Mouse (Mus musculus): ENCODE measurements around the gene Qrsl1. TPM values are rescaled to one million over a fixed set of nuclear protein-coding genes. Genes with fewer than 3 reads are reported as not detected.

The Qrsl1 gene
- polyA plus RNA-seq, 1 experiment from 2014 or later: 8.8 TPM

DNA sequence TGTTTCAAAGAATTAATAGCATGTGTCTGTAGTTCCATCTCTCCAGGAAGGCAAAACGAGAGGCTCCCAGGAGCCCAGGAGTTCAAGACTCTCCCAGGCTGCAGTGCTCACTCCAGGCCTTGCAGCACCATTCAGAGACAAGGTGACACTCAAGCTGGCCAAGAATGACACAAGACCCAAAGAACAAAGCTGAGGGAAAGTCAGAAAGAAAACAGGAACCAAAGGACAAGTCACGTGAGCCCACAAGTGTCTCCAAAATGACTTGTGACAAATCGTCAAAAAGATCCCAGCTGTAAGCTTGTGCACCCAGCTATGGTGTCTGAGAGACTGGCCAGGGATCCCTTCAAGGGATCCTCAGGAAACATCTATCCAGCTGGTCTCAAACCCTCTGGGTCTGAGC, 52.1 kb downstream of the Qrsl1 start:
- H3K9me3 ChIP-seq (ENCODE audit: low read length): no peaks in the 10 kb centered on the region
- DNase-seq (ENCODE audit: low spot score): no peak
- no peaks in the 10 kb centered on the region for H3K4me1 ChIP-seq (ENCODE audit: insufficient read depth, low read depth, low read length)
- no peaks in the 10 kb centered on the region for H3K27me3 ChIP-seq (replicated peaks; ENCODE audit: insufficient read depth, low read length)
- no peak overlapping the region for H3K4me3 ChIP-seq (ENCODE audit: low read depth, low read length)
- H3K27ac ChIP-seq (ENCODE audit: low read length): no peak overlapping the region
- ATAC-seq: no peak
- no peak overlapping the region for H3K9ac ChIP-seq (replicated peaks; ENCODE audit: low read depth)
- TF ChIP-seq CTCF (IDR thresholded peaks at IDR 0.05): no peak
- no peak for TF ChIP-seq EP300 (IDR thresholded peaks at IDR 0.05)
- no peaks in the 10 kb centered on the region for H3K36me3 ChIP-seq (ENCODE audit: insufficient read depth, low read length)
- WGBS: 76% methylated on average over 3 of the region's 3 CpGs
- H3K4me2 ChIP-seq (replicated peaks; ENCODE audit: low read depth, low read length): no peak overlapping the region

GRCm38 (mm10) chr10:43846141-43846622, 55.4 kb downstream of the Qrsl1 start:
- no peak overlapping the region for H3K4me2 ChIP-seq (replicated peaks; ENCODE audit: low read depth, low read length)
- no peak for TF ChIP-seq CTCF (IDR thresholded peaks at IDR 0.05)
- TF ChIP-seq EP300 (IDR thresholded peaks at IDR 0.05): no peak
- no peaks in the 10 kb centered on the region for H3K9me3 ChIP-seq (ENCODE audit: low read length)
- no peak for DNase-seq (ENCODE audit: low spot score)
- WGBS: 50% methylated on average over 2 of the region's 2 CpGs
- no peak for ATAC-seq
- no peaks in the 10 kb centered on the region for H3K27me3 ChIP-seq (replicated peaks; ENCODE audit: insufficient read depth, low read length)
- H3K4me1 ChIP-seq (ENCODE audit: insufficient read depth, low read depth, low read length): no peaks in the 10 kb centered on the region
- no peaks in the 10 kb centered on the region for H3K36me3 ChIP-seq (ENCODE audit: insufficient read depth, low read length)
- H3K4me3 ChIP-seq (ENCODE audit: low read depth, low read length): no peak overlapping the region
- H3K9ac ChIP-seq (replicated peaks; ENCODE audit: low read depth): no peak overlapping the region
- H3K27ac ChIP-seq (ENCODE audit: low read length): no peak overlapping the region

- 81% methylated on average over 3 of the region's 3 CpGs for WGBS
- Histone ChIP-seq H3K36me3 (ENCODE audit: insufficient read depth, low read length) (no peaks in the 10 kb centered on the region), H3K27me3 (replicated peaks; ENCODE audit: insufficient read depth, low read length) (no peaks in the 10 kb centered on the region), H3K9ac (replicated peaks; ENCODE audit: low read depth) (no peak overlapping the region), H3K4me2 (replicated peaks; ENCODE audit: low read depth, low read length) (no peak overlapping the region), H3K27ac (ENCODE audit: low read length) (no peak overlapping the region), H3K4me1 (ENCODE audit: insufficient read depth, low read depth, low read length) (no peaks in the 10 kb centered on the region), H3K4me3 (ENCODE audit: low read depth, low read length) (no peak overlapping the region), H3K9me3 (ENCODE audit: low read length) (no peaks in the 10 kb centered on the region)
- no peak for ATAC-seq
- no peak for DNase-seq (ENCODE audit: low spot score)
- no peak for TF ChIP-seq EP300 (IDR thresholded peaks at IDR 0.05)
- TF ChIP-seq CTCF (IDR thresholded peaks at IDR 0.05): peak; percentile 25; the same call in 1 of the 2 replicates
These were observed 56.1 kb downstream of the Qrsl1 start for GRCm38 (mm10) chr10:43845442-43845841.

DNA sequence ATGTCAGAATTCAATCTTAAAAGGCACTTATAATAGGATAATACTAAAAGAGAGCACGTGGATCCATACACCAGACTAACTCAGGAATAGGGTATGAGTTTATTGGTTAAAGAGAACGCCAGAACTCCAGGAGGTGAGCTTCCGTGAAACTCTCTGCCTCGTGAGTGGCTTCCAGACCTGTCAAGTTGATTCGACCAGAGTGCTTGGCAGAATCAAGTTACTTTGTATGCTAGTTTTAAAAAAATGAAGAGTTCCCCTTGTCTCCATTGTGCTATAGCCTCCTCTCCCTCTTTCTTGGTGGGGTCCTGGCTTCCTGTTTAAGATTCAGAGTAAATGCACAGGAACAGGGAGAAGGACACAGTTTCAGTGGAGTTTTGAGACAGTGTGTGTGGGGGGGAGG, 60.1 kb downstream of the Qrsl1 start:
- Histone ChIP-seq H3K27ac (ENCODE audit: low read length) (no peak overlapping the region), H3K36me3 (ENCODE audit: insufficient read depth, low read length) (no peaks in the 10 kb centered on the region), H3K4me2 (replicated peaks; ENCODE audit: low read depth, low read length) (no peak overlapping the region), H3K4me1 (ENCODE audit: insufficient read depth, low read depth, low read length) (no peaks in the 10 kb centered on the region), H3K4me3 (ENCODE audit: low read depth, low read length) (no peak overlapping the region), H3K9ac (replicated peaks; ENCODE audit: low read depth) (no peak overlapping the region), H3K9me3 (ENCODE audit: low read length) (no peaks in the 10 kb centered on the region), H3K27me3 (replicated peaks; ENCODE audit: insufficient read depth, low read length) (no peaks in the 10 kb centered on the region)
- no peak for DNase-seq (ENCODE audit: low spot score)
- no peak for ATAC-seq
- TF ChIP-seq CTCF (IDR thresholded peaks at IDR 0.05) (no peak), EP300 (IDR thresholded peaks at IDR 0.05) (no peak)
- WGBS: 66% methylated on average over 5 of the region's 5 CpGs

DNA sequence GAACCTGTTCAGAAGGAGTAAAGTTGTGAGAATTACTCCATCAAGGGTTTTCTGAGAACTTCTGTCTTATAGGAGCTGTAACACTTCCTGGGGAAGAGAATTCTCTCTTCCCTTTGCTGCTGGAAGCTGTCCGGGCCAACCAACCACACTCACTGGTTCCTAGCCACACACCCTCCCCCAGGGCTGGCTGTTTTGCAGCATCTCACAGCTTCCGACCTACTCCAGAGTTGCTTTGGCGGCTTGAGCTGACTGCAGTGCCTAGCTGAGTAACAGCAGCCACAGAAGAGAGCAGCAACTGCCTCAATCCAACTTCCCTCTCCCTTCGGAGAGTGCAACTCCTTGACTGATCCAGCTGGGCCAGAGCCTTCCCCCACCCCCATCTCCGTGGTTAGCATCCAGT, 68.7 kb downstream of the Qrsl1 start:
- Histone ChIP-seq H3K27ac (ENCODE audit: low read length) (no peak overlapping the region), H3K36me3 (ENCODE audit: insufficient read depth, low read length) (no peaks in the 10 kb centered on the region), H3K9me3 (ENCODE audit: low read length) (no peaks in the 10 kb centered on the region), H3K9ac (replicated peaks; ENCODE audit: low read depth) (no peak overlapping the region), H3K4me2 (replicated peaks; ENCODE audit: low read depth, low read length) (no peak overlapping the region), H3K4me3 (ENCODE audit: low read depth, low read length) (no peak overlapping the region), H3K27me3 (replicated peaks; ENCODE audit: insufficient read depth, low read length) (no peaks in the 10 kb centered on the region), H3K4me1 (ENCODE audit: insufficient read depth, low read depth, low read length) (no peaks in the 10 kb centered on the region)
- TF ChIP-seq EP300 (IDR thresholded peaks at IDR 0.05) (no peak), CTCF (IDR thresholded peaks at IDR 0.05) (no peak)
- ATAC-seq (no peak), DNase-seq (ENCODE audit: low spot score) (no peak)
- 24% methylated on average over 5 of the region's 5 CpGs for WGBS

GRCm38 (mm10) chr10:43830251-43831018, 71.1 kb downstream of the Qrsl1 start:
- WGBS: 30% methylated on average over 17 of the region's 17 CpGs
- ATAC-seq (no peak), DNase-seq (ENCODE audit: low spot score) (no peak)
- Histone ChIP-seq H3K27me3 (replicated peaks; ENCODE audit: insufficient read depth, low read length) (no peaks in the 10 kb centered on the region), H3K4me2 (replicated peaks; ENCODE audit: low read depth, low read length) (0 out of 2 replicates have a peak overlapping the region, but pooled peaks have one; percentile 17), H3K36me3 (ENCODE audit: insufficient read depth, low read length) (no peaks in the 10 kb centered on the region), H3K4me1 (ENCODE audit: insufficient read depth, low read depth, low read length) (no peaks in the 10 kb centered on the region), H3K9me3 (ENCODE audit: low read length) (no peaks in the 10 kb centered on the region), H3K9ac (replicated peaks; ENCODE audit: low read depth) (no peak overlapping the region), H3K4me3 (ENCODE audit: low read depth, low read length) (no peak overlapping the region), H3K27ac (ENCODE audit: low read length) (no peak overlapping the region)
- no peak for TF ChIP-seq EP300 (IDR thresholded peaks at IDR 0.05)
- TF ChIP-seq CTCF (IDR thresholded peaks at IDR 0.05): no peak

All from lung, postnatal 0 days (tissue).